Mouse (Mus musculus) liver, postnatal 0 days (tissue): ENCODE results near the gene Tmprss13.

Experiments used
- CTCF ChIP-seq: sonication (generic); IDR thresholded peaks from 2 replicates; pipeline ENCODE4 v1.5.1; 2016; ENCODE audit warnings: antibody characterized with exemption, low read depth
- EP300 ChIP-seq: IDR thresholded peaks from 2 replicates; pipeline ENCODE4 v1.6.1; 2016; ENCODE audit warnings: antibody characterized with exemption, low read depth, mild to moderate bottlenecking

DNA sequence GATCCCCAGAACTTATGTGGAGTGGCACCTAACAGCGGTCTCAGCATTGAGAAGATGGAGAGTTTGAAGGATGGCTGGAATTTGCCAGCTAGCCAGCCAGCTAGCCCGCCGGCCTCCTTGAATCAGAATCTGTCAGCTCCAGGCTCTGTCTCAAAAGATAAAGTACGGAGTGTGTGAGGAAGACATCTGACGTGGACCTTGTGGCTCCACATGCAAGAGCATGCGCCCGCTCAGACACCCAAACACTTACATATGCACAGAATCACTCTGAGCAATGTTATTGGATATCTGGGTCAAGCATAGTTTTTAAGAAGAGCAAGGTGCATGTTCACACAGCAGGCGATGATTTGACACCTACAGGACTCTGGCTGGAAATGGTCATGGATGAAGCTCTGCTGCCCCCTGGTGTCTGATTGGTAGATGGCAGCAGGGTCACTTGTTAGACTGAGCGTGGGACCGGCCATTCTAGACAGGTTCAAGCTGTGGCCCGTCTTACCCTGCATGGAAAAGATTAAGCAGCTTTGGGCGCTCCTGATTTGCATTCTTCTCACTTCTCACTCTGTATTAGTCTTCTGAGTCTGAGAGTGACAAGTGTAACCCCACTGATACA is 69.6 kb downstream of the Tmprss13 start:
- TF ChIP-seq CTCF (peak; percentile 98), EP300 (no peak)
